Mouse (Mus musculus) heart, embryonic 16.5 days (tissue): ENCODE data around the gene Tpt1. TPM values are rescaled to one million over a fixed set of nuclear protein-coding genes. Genes with fewer than 3 reads are reported as not detected.

ENCODE experiments used
- ATAC-seq: fragments of 200-750 bp; cut with Nextera tagmentation; replicated peaks from 2 replicates; pipeline ENCODE4 v1.8.0; 2017; ENCODE audit warnings: moderate number of reproducible peaks; ENCODE audit not compliant: insufficient read depth, low FRiP score; ENCODE audit errors: extremely low read depth
- H3K27ac ChIP-seq: fragments of 300-500 bp; sonication (generic); 2 replicates; pipeline ENCODE4 v1.5.1; 2014; ENCODE audit warnings: mild to moderate bottlenecking, low read length, control low read depth, moderate library complexity
- H3K27me3 ChIP-seq: fragments of 300-500 bp; sonication (generic); 2 replicates; pipeline ENCODE4 v1.6.1; 2014; ENCODE audit warnings: low read length, mixed read lengths; ENCODE audit not compliant: control insufficient read depth, insufficient read depth
- H3K36me3 ChIP-seq: fragments of 300-500 bp; sonication (generic); 2 replicates; pipeline ENCODE4 v1.6.1; 2014; ENCODE audit not compliant: control insufficient read depth, insufficient read depth
- H3K4me1 ChIP-seq: fragments of 300-500 bp; sonication (generic); 2 replicates; pipeline ENCODE4 v1.6.1; 2014; ENCODE audit warnings: low read length, mixed read lengths; ENCODE audit not compliant: control insufficient read depth, insufficient read depth
- H3K4me2 ChIP-seq: fragments of 300-500 bp; sonication (generic); 2 replicates; pipeline ENCODE4 v1.6.1; 2014; ENCODE audit warnings: low read depth, mild to moderate bottlenecking, control low read depth, low read length
- H3K4me3 ChIP-seq: fragments of 300-500 bp; sonication (generic); 2 replicates; pipeline ENCODE4 v1.5.1; 2014; ENCODE audit warnings: mild to moderate bottlenecking, control low read depth, low read length
- H3K9ac ChIP-seq: fragments of 300-500 bp; sonication (generic); 2 replicates; pipeline ENCODE4 v1.6.1; 2014; ENCODE audit warnings: low read length, control low read depth
- H3K9me3 ChIP-seq: fragments of 300-500 bp; sonication (generic); replicated peaks from 2 replicates; pipeline ENCODE4 v1.6.1; 2016; ENCODE audit warnings: low read length; ENCODE audit not compliant: control insufficient read depth
- WGBS: fragments of 180-500 bp; shearing (Covaris S2); extraction: QIAGEN DNeasy Blood & Tissue Kit; methylation state at CpG from one replicate; pipeline ENCODE4 v1.1.7; 2014; 5-methylcytosine and 5-hydroxymethylcytosine counted together
- polyA plus RNA-seq: library from polyadenylated mRNA; unstranded; fragments of >200 nt; fragmentation: Nextera tagmentation; extraction: Ambion mirVana; gene quantifications from 2 replicates; pipeline ENCODE4 v1.2.1, GENCODE M21; 2015

Tpt1 gene
- polyA plus RNA-seq, 1 experiment from 2014 or later: 770 TPM

- no peak overlapping the region for H3K27ac ChIP-seq
- no peaks in the 10 kb centered on the region for H3K27me3 ChIP-seq
- H3K9me3 ChIP-seq: no peaks in the 10 kb centered on the region
- ATAC-seq: no peak
- H3K9ac ChIP-seq: no peak overlapping the region
- H3K4me3 ChIP-seq: peak overlapping the region; percentile 6; the same call in 1 of the 2 replicates
- WGBS: 18% methylated on average over 8 of the region's 8 CpGs
- H3K4me2 ChIP-seq: peak overlapping the region; percentile 45
- no peaks in the 10 kb centered on the region; the same call in 1 of the 2 replicates for H3K4me1 ChIP-seq
- H3K36me3 ChIP-seq: no peaks in the 10 kb centered on the region
Observed at GRCm38 (mm10) chr14:75878980-75879379, 34.1 kb downstream of the Tpt1 start.

- Histone ChIP-seq H3K27ac (no peak overlapping the region), H3K4me3 (no peak overlapping the region), H3K27me3 (no peaks in the 10 kb centered on the region), H3K4me1 (no peaks in the 10 kb centered on the region; the same call in 1 of the 2 replicates), H3K36me3 (no peaks in the 10 kb centered on the region), H3K9me3 (no peaks in the 10 kb centered on the region), H3K9ac (no peak overlapping the region), H3K4me2 (no peak overlapping the region)
- ATAC-seq: no peak
- 41% methylated on average over 4 of the region's 4 CpGs for WGBS
Observed at GRCm38 (mm10) chr14:75881856-75882255, 37.0 kb downstream of the Tpt1 start.

DNA sequence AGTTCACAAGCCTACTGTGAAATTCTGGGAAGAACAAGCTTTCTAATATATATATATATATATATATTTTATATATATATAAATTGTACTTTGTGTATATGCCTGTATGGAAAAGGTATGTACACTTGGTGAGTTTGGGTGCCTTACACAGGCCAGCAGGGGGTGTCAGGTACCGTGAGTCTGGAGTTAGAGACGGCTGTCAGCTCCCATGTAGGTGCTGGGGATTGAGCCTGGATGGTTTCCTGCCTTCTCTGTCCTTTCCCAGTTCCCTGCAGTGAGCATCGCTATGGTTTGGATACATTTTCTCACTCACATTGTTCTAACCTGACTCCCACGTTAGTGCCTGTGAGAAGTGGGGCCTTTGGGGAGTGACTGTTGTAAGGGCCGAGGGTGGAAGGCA lies 38.4 kb downstream of the Tpt1 start:
- Histone ChIP-seq H3K4me2 (no peak overlapping the region), H3K36me3 (no peaks in the 10 kb centered on the region), H3K4me3 (no peak overlapping the region), H3K9me3 (no peaks in the 10 kb centered on the region), H3K27me3 (no peaks in the 10 kb centered on the region), H3K9ac (no peak overlapping the region), H3K27ac (no peak overlapping the region), H3K4me1 (no peaks in the 10 kb centered on the region; the same call in 1 of the 2 replicates)
- 77% methylated on average over 5 of the region's 5 CpGs for WGBS
- no peak for ATAC-seq

GRCm38 (mm10) chr14:75883873-75884272 lies 39.0 kb downstream of the Tpt1 start:
- no peak overlapping the region for H3K4me2 ChIP-seq
- H3K36me3 ChIP-seq: no peaks in the 10 kb centered on the region
- H3K9ac ChIP-seq: no peak overlapping the region
- H3K27me3 ChIP-seq: no peaks in the 10 kb centered on the region
- WGBS: 81% methylated on average over 5 of the region's 5 CpGs
- H3K4me1 ChIP-seq: no peaks in the 10 kb centered on the region; the same call in 1 of the 2 replicates
- no peak overlapping the region for H3K4me3 ChIP-seq
- no peak for ATAC-seq
- no peaks in the 10 kb centered on the region for H3K9me3 ChIP-seq
- H3K27ac ChIP-seq: no peak overlapping the region

DNA sequence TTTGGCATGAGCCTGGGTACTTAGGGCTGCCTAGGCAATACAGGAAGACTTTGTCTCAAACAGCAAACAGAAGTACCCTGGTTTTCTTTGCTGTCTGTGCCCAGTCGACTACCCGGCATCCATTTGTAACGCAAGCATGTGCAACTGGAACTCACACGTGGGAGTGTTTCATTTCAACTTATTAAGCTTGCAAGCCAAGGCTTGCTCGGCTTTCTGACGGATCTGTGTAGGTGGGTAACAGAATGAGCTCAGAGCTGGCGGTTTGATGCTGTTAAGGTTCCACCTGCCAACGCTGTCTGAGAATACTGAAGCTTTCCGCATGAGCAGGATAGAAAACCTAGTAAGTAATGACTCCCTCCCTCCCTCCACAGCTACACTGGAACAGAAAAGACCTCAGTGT lies 47.2 kb downstream of the Tpt1 start:
- Histone ChIP-seq H3K27me3 (no peaks in the 10 kb centered on the region), H3K27ac (no peak overlapping the region), H3K4me2 (no peak overlapping the region), H3K4me3 (no peak overlapping the region), H3K4me1 (no peaks in the 10 kb centered on the region), H3K9me3 (no peaks in the 10 kb centered on the region), H3K9ac (no peak overlapping the region), H3K36me3 (peaks cover 9% of the 10 kb centered on the region; the same call in 1 of the 2 replicates)
- WGBS: 77% methylated on average over 9 of the region's 9 CpGs
- no peak for ATAC-seq

Other genes with a start within 250 kb of the Tpt1 start
- not detected in 2 replicates for gene Erich6b, start 202.8 kb upstream of the Tpt1 start, polyA plus RNA-seq
- 13.6 and 13.7 TPM in 2 replicates for gene Cog3, start 90.6 kb upstream of the Tpt1 start, polyA plus RNA-seq
- gene Slc25a30, start 58.1 kb upstream of the Tpt1 start, polyA plus RNA-seq: 5.7 and 5.8 TPM in 2 replicates
- 0.12 and 0.56 TPM in 2 replicates for gene Kctd4, start 109.9 kb downstream of the Tpt1 start, polyA plus RNA-seq
- 23.2 and 29.2 TPM in 2 replicates for gene Gtf2f2, start 165.8 kb downstream of the Tpt1 start, polyA plus RNA-seq